Mouse (Mus musculus) embryonic facial prominence, embryonic 15.5 days (tissue): ENCODE results near the gene Cish. TPM values are rescaled to one million over a fixed set of nuclear protein-coding genes. Genes with fewer than 3 reads are reported as not detected.

ENCODE experiments used
- ATAC-seq: fragments of 200-750 bp; cut with Nextera tagmentation; 2 replicates; pipeline ENCODE4 v1.8.0; 2017; ENCODE audit warnings: low read depth, moderate TSS enrichment; ENCODE audit not compliant: insufficient number of reproducible peaks, low FRiP score, low TSS enrichment
- H3K27ac ChIP-seq: fragments of 300-500 bp; sonication (generic); replicated peaks from 2 replicates; pipeline ENCODE4 v1.5.1; 2015; ENCODE audit warnings: mild to moderate bottlenecking, inconsistent platforms
- H3K27me3 ChIP-seq: fragments of 300-500 bp; sonication (generic); 2 replicates; pipeline ENCODE4 v1.6.1; 2015; ENCODE audit warnings: inconsistent platforms
- H3K36me3 ChIP-seq: fragments of 300-500 bp; sonication (generic); 2 replicates; pipeline ENCODE4 v1.6.1; 2015; ENCODE audit warnings: mild to moderate bottlenecking, inconsistent platforms
- H3K4me1 ChIP-seq: fragments of 300-500 bp; sonication (generic); 2 replicates; pipeline ENCODE4 v1.6.1; 2015; ENCODE audit warnings: inconsistent platforms
- H3K4me2 ChIP-seq: fragments of 300-500 bp; sonication (generic); replicated peaks from 2 replicates; pipeline ENCODE4 v1.6.1; 2015; ENCODE audit warnings: mild to moderate bottlenecking, inconsistent platforms
- H3K4me3 ChIP-seq: fragments of 300-500 bp; sonication (generic); replicated peaks from 2 replicates; pipeline ENCODE4 v1.5.1; 2015; ENCODE audit warnings: mild to moderate bottlenecking, inconsistent platforms
- H3K9ac ChIP-seq: fragments of 300-500 bp; sonication (generic); 2 replicates; pipeline ENCODE4 v1.6.1; 2015; ENCODE audit warnings: inconsistent platforms
- H3K9me3 ChIP-seq: fragments of 300-500 bp; sonication (generic); replicated peaks from 2 replicates; pipeline ENCODE4 v1.6.1; 2016; ENCODE audit warnings: inconsistent platforms
- WGBS: fragments of 180-500 bp; shearing (Covaris S2); methylation state at CpG from one replicate; pipeline ENCODE4 v1.1.7; 2015; 5-methylcytosine and 5-hydroxymethylcytosine counted together
- polyA plus RNA-seq: library from polyadenylated mRNA; unstranded; fragments of >200 nt; fragmentation: Nextera tagmentation; extraction: Ambion mirVana; gene quantifications from 2 replicates; pipeline ENCODE4 v1.2.1, GENCODE M21; 2015

The Cish gene
- polyA plus RNA-seq, 1 experiment from 2014 or later, result 18.9 TPM

DNA sequence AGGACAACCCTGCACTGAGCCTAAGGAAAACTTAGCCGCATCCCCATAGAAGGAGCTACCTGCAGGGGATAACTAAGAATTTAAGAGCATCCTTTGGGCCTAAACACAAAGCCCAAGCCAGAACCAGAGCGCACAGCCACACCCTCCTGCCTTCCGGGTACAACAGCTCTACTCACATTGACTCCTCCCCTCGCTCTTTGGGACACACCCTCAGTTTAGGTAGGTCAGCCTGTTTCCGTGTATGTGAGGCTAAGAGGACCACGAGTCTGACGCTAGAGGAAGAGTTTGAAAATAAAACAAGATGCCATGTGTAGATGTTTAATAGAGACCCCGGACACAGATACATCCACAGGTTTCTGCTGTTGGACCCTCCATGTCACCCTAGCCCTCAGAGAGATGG, 7.1 kb upstream of the Cish start:
- Histone ChIP-seq H3K4me1 (peaks cover 18% of the 10 kb centered on the region; the same call in 1 of the 2 replicates), H3K4me3 (peak overlapping the region; percentile 53), H3K36me3 (no peaks in the 10 kb centered on the region), H3K4me2 (peak overlapping the region; percentile 94), H3K9me3 (no peaks in the 10 kb centered on the region), H3K9ac (no peak overlapping the region), H3K27me3 (0 out of 2 replicates have a peak, but pooled peaks cover 8% of the 10 kb centered on the region), H3K27ac (peak overlapping the region; percentile 86)
- ATAC-seq, result no peak
- 22% methylated on average over 8 of the region's 8 CpGs for WGBS

DNA sequence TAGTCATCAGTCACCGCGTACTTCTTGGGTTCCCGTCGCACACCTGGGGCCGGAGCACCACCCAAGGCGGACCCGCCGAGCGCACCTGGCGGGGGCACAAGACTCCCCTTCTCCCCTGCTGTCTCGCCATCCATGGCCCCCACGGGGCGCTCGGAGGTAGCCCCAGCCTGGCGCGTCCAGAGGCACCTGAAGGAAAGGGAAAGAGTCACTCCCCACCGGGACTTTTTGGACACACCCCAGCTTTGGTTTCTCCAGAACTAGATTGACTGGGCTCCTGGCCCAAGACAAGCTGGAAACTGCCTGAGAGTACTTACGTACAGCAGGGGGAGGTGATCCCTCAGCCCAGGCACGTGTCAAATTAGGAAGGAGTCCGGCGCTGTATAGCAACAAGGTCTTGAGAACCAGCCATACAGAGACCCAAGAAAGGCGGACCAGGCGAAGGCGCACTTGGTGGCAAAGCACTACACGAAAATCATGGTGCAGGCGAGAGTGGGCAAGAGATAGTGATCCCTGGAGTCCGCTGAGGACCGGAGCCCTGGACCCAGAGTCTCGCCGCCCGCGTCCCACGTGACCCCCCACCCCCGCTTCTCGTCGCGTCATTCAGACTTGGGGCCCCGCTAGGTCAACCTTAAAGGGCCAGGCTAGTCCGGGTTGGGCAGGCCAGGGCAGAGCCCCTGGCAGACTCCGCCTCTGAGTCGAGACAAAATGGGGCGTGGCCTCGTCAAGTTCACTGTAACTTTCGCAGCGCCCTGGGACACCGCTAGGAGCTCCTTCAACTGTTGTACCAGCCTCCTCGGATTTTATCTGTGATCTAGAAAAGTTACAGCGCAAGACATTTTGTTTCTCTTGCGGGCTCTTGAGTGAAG, 6.4 kb upstream of the Cish start, which contains the start of gene Mapkapk3:
Gene Mapkapk3, minus strand, starts transcription at position 667 of the 866 bp plus-strand sequence.
- Histone ChIP-seq H3K4me3 (peak within 1 kb of the TSS; percentile 53), H3K27ac (peak within 1 kb of the TSS; percentile 86)
- 2% methylated on average over 49 of the region's 49 CpGs for WGBS

DNA sequence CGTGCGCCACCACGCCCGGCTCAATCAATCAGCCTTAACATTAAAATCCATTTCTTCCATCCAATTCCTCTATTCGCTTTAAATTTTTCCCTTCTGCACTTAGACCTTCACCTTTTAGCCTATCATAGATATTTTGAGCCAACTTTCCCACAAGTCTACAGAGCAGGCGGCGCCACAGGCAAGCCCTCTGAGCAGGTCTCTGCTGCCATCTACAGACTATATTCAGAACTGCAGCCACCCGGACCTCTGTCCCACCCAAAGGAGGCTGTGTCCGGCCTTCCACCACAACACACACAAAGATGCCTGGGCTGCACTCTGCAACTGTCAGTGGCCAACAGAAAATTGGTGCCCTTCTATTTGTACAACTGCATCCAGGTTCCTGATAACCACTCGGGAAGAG, 4.9 kb upstream of the Cish start:
- Histone ChIP-seq H3K9ac (no peak overlapping the region), H3K4me1 (peaks cover 23% of the 10 kb centered on the region), H3K4me3 (no peak overlapping the region), H3K9me3 (no peaks in the 10 kb centered on the region), H3K4me2 (no peak overlapping the region), H3K36me3 (no peaks in the 10 kb centered on the region), H3K27ac (no peak overlapping the region), H3K27me3 (0 out of 2 replicates have a peak, but pooled peaks cover 8% of the 10 kb centered on the region)
- 28% methylated on average over 10 of the region's 10 CpGs for WGBS
- 0 out of 2 replicates have a peak, but pooled peaks have one; percentile 43 for ATAC-seq

More for the DNA sequence above, 6.4 kb upstream of the Cish start, which contains the start of gene Mapkapk3:
- Histone ChIP-seq H3K4me1 (peaks cover 20% of the 10 kb centered on the region), H3K9me3 (no peaks in the 10 kb centered on the region), H3K36me3 (no peaks in the 10 kb centered on the region), H3K9ac (peak within 1 kb of the TSS; percentile 3), H3K27me3 (0 out of 2 replicates have a peak, but pooled peaks cover 8% of the 10 kb centered on the region), H3K4me2 (peak within 1 kb of the TSS; percentile 94)
- ATAC-seq, result peak; percentile 78

DNA sequence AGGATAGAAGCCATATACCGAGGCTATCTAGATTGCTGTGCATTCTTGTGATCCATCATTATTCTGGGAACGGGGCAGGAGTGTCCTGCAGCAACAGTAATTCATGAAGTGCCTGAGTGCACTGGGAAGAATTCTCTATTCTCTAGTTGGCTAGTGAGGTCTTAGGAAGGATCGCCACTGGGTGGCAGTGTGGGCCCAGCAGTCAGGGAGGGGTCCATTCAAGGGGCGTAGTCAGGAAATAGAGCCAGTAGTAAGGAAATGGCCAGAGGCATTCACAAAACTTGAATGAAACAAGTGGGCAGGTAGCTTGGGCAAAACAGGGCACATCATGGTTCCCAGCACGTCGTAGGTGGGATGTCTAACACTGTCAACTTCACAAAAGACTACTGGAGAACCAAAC, 1.6 kb upstream of the Cish start:
- 1% methylated on average over 6 of the region's 6 CpGs for WGBS
- no peak overlapping the region for H3K4me2 ChIP-seq
- 0 out of 2 replicates have a peak, but pooled peaks cover 8% of the 10 kb centered on the region for H3K27me3 ChIP-seq
- no peak overlapping the region for H3K4me3 ChIP-seq
- no peak for ATAC-seq
- no peaks in the 10 kb centered on the region for H3K9me3 ChIP-seq
- H3K27ac ChIP-seq, result no peak overlapping the region
- peaks cover 34% of the 10 kb centered on the region for H3K4me1 ChIP-seq
- H3K9ac ChIP-seq, result no peak overlapping the region
- H3K36me3 ChIP-seq, result no peaks in the 10 kb centered on the region

DNA sequence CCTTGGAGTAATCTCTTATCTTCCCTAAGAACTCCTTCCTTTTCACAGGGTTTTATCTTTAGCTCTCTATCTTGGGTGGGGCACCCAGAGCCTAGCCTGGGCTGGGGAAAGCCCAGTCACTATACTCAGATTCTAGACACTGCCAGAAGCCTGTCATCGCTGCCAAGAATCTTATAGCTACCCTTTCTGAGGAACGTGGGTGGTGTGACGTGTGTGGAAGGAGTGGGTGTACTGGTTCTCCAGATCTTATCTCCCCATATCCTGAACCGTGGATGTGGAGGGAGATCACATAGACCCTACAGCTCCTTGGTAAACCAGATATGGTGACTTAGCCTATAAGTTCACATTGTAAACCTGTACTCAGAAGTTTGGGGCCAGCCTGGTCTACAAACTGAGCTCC, 210 bp upstream of the Cish start:
- peak overlapping the region; percentile 86; the same call in 1 of the 2 replicates for H3K4me2 ChIP-seq
- 0 out of 2 replicates have a peak, but pooled peaks cover 8% of the 10 kb centered on the region for H3K27me3 ChIP-seq
- no peak for ATAC-seq
- peak overlapping the region; percentile 74; the same call in 1 of the 2 replicates for H3K4me3 ChIP-seq
- no peaks in the 10 kb centered on the region for H3K9me3 ChIP-seq
- H3K4me1 ChIP-seq, result peaks cover 31% of the 10 kb centered on the region
- peaks cover 3% of the 10 kb centered on the region for H3K36me3 ChIP-seq
- H3K27ac ChIP-seq, result peak overlapping the region; percentile 73; the same call in 1 of the 2 replicates
- 57% methylated on average over 4 of the region's 4 CpGs for WGBS
- H3K9ac ChIP-seq, result no peak overlapping the region

DNA sequence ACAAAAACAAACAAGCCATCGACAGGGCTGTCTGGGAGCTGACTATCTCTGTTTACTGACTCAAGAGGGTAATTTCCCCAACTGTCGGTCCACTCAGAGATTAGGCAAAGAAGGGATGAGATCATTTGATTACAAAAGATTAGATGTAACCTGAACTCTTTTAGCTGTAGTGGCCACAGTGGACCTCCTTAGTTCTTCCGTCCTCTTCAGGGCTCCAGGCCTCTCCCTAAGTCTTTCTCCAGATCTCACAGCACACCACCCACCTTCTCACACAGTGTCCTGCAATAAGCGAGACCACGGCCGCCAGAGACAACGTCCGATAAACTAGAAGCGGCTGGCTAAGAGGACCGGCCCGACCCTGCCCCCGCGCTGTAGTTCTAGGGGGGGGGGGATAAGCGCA, 215 bp downstream of the Cish start:
- 1% methylated on average over 14 of the region's 14 CpGs for WGBS
- Histone ChIP-seq H3K27me3 (0 out of 2 replicates have a peak, but pooled peaks cover 8% of the 10 kb centered on the region), H3K27ac (peak overlapping the region; percentile 73), H3K4me2 (peak overlapping the region; percentile 86), H3K4me3 (peak overlapping the region; percentile 74), H3K4me1 (peaks cover 31% of the 10 kb centered on the region), H3K36me3 (peaks cover 7% of the 10 kb centered on the region), H3K9me3 (no peaks in the 10 kb centered on the region), H3K9ac (no peak overlapping the region; the same call in 1 of the 2 replicates)
- ATAC-seq, result peak; percentile 41; the same call in 1 of the 2 replicates

DNA sequence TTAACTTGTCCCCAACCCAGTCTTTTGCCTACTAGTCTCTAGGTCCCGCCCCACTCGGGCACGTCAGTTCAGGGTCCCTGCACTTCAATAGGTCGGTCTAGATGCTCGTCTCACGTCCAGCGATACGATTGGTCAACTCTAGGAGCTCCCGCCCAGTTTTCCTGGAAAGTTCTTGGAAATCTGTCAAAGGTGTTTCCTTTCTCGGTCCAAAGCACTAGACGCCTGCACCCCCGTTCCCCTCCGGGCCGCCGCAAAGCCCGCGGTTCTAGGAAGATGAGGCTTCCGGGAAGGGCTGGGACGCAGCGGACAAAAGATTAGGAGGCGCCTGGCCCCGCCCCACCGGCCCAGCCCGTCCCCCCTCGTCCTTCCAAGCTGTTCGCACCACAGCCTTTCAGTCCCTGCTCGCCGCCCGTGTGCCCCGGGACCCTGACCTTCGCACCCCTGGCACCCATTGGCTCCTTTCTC, 707 bp downstream of the Cish start:
- no peaks in the 10 kb centered on the region for H3K9me3 ChIP-seq
- H3K4me1 ChIP-seq, result peaks cover 31% of the 10 kb centered on the region
- peak overlapping the region; percentile 85 for H3K27ac ChIP-seq
- peaks cover 12% of the 10 kb centered on the region for H3K36me3 ChIP-seq
- peak overlapping the region; percentile 74 for H3K9ac ChIP-seq
- ATAC-seq, result peak; percentile 97
- H3K27me3 ChIP-seq, result 0 out of 2 replicates have a peak, but pooled peaks cover 6% of the 10 kb centered on the region
- WGBS, result under 1% methylated on average over 31 of the region's 31 CpGs
- peak overlapping the region; percentile 74 for H3K4me3 ChIP-seq
- peak overlapping the region; percentile 86 for H3K4me2 ChIP-seq

DNA sequence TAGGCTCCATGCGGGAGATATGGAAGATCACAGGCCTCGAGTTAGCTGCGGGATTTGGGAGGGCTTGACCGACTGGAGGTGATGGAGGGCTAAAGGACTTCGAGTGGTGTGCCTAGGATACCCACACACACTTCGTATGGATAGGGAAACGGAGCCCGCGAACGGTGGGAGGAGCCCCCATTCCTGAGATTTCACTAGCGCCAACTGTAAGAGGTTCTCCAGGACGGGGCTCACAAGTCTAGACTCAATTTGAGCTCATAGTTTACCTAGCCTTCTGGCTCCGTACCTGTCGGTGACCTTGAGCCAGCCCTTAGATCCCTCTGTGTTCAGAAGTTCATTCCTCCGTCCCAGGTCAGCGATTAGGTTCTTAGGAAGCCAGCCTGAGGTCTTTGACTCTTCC, 1.2 kb downstream of the Cish start:
- H3K4me3 ChIP-seq, result peak overlapping the region; percentile 74
- H3K27ac ChIP-seq, result peak overlapping the region; percentile 85
- peaks cover 17% of the 10 kb centered on the region for H3K36me3 ChIP-seq
- peaks cover 31% of the 10 kb centered on the region for H3K4me1 ChIP-seq
- 0 out of 2 replicates have a peak, but pooled peaks cover 4% of the 10 kb centered on the region for H3K27me3 ChIP-seq
- peak overlapping the region; percentile 74 for H3K9ac ChIP-seq
- peak overlapping the region; percentile 86 for H3K4me2 ChIP-seq
- 8% methylated on average over 16 of the region's 16 CpGs for WGBS
- ATAC-seq, result no peak
- no peaks in the 10 kb centered on the region for H3K9me3 ChIP-seq

DNA sequence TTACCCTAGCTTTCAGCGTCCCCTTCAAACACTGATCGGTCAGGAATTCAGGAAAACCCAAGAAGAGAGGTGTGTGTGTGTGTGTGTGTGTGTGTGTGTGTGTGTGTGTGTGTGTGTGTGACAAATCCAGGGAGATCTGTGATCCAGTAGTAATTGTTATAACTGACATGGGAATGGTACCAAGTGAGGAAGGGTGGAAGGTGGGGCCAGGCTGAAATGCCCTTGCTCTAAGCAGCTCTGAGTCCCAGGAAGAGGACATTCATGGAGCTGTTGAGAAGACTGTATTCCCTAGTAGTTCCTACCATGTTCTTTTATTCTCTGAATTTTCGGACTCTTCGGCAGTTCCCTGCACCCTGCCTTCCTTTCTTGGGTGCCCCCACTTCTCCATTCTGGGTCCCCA, 1.8 kb downstream of the Cish start:
- Histone ChIP-seq H3K9me3 (no peaks in the 10 kb centered on the region), H3K9ac (no peak overlapping the region), H3K36me3 (peaks cover 19% of the 10 kb centered on the region), H3K4me3 (peak overlapping the region; percentile 74), H3K4me2 (peak overlapping the region; percentile 86), H3K27me3 (0 out of 2 replicates have a peak, but pooled peaks cover 4% of the 10 kb centered on the region), H3K27ac (0 out of 2 replicates have a peak overlapping the region, but pooled peaks have one; percentile 85), H3K4me1 (peaks cover 31% of the 10 kb centered on the region)
- no peak for ATAC-seq
- 77% methylated on average over 4 of the region's 4 CpGs for WGBS

DNA sequence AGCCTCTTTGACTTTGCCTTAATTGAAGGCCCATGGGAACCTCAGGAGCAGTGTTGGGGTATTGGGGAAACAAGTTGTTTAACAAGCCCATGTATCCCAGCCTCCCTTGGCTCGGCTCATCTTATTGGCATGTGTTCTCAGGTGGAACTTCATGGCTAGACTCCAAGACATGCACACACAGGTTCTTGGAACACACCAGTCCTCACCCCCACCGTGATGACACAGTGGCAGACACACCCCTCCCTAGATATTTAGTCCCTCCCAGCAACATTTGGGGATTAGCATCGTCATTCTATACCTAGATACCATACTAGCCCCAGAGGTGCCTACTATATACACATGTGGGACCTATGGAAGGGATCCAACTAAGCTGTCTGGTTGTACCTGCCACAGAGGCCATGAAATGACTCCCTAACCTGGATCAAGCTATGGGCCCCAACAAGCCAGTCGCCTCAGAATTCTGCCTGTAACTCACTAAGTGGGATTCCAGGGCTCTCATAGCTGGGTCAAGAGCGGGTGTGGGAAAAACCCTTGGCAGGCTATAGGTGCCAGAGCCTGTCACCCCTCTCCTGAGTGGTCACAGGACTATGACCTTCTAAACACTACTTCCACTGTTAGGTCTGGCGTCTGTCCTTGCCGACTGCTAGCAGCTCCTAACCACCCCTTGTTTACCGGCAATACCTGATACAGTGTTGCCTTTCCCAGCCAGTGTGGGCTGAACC, 2.4 kb downstream of the Cish start:
- Histone ChIP-seq H3K36me3 (peaks cover 19% of the 10 kb centered on the region), H3K27me3 (0 out of 2 replicates have a peak, but pooled peaks cover under 1% of the 10 kb centered on the region), H3K27ac (peak overlapping the region; percentile 85), H3K4me2 (peak overlapping the region; percentile 86), H3K9ac (no peak overlapping the region), H3K9me3 (no peaks in the 10 kb centered on the region), H3K4me3 (peak overlapping the region; percentile 74), H3K4me1 (peaks cover 31% of the 10 kb centered on the region)
- 64% methylated on average over 8 of the region's 8 CpGs for WGBS
- ATAC-seq, result no peak
